Mouse (Mus musculus): Measurements from ENCODE around the gene Vmn1r184. TPM values are rescaled to one million over a fixed set of nuclear protein-coding genes. Genes with fewer than 3 reads are reported as not detected.
"Not testable (repeated sequence)": the region's sequence is repeated elsewhere in the genome, so short reads cannot be mapped to it uniquely, and the experiment has no call there.

Gene Vmn1r184
- not detected in 2 replicates for polyA plus RNA-seq (2016; fragmentation: Nextera tagmentation; extraction: Ambion mirVana)

- not testable (repeated sequence) for H3K36me3 ChIP-seq; H3K9me3 ChIP-seq; H3K9ac ChIP-seq; H3K27me3 ChIP-seq; H3K4me2 ChIP-seq (replicated peaks); ATAC-seq (ENCODE audit: insufficient number of reproducible peaks, insufficient read depth, low FRiP score, low TSS enrichment); H3K27ac ChIP-seq; H3K4me3 ChIP-seq; H3K4me1 ChIP-seq
- WGBS, result 73% methylated on average over 1 of the region's 1 CpGs
Observed at GRCm38 (mm10) chr7:26260034-26260433, at the start of gene Vmn1r184. Vmn1r184 (plus strand) TSS chr7:26260334.

GRCm38 (mm10) chr7:26303429-26304166, 43.5 kb downstream of the Vmn1r184 start:
- H3K4me2 ChIP-seq (replicated peaks); H3K4me3 ChIP-seq; H3K36me3 ChIP-seq; H3K27me3 ChIP-seq; H3K4me1 ChIP-seq; H3K9ac ChIP-seq; H3K9me3 ChIP-seq; H3K27ac ChIP-seq; ATAC-seq (ENCODE audit: insufficient number of reproducible peaks, insufficient read depth, low FRiP score, low TSS enrichment): not testable (repeated sequence)
- WGBS, result 83% methylated on average over 8 of the region's 8 CpGs

- not testable (repeated sequence) for H3K4me3 ChIP-seq; H3K27me3 ChIP-seq; H3K4me1 ChIP-seq; H3K9me3 ChIP-seq; H3K9ac ChIP-seq; H3K4me2 ChIP-seq (replicated peaks); ATAC-seq (ENCODE audit: insufficient number of reproducible peaks, insufficient read depth, low FRiP score, low TSS enrichment); H3K36me3 ChIP-seq; H3K27ac ChIP-seq
- 53% methylated on average over 2 of the region's 2 CpGs for WGBS
Observed at GRCm38 (mm10) chr7:26306926-26307325, 46.8 kb downstream of the Vmn1r184 start, which contains the start of gene Cyp2a4. Cyp2a4 (plus strand) TSS chr7:26307169.

- not testable (repeated sequence) for H3K27ac ChIP-seq; H3K9me3 ChIP-seq; H3K9ac ChIP-seq; H3K27me3 ChIP-seq; H3K4me2 ChIP-seq (replicated peaks); H3K4me3 ChIP-seq; ATAC-seq (ENCODE audit: insufficient number of reproducible peaks, insufficient read depth, low FRiP score, low TSS enrichment); H3K4me1 ChIP-seq; H3K36me3 ChIP-seq
- WGBS, result 83% methylated on average over 4 of the region's 4 CpGs
Observed at GRCm38 (mm10) chr7:26311786-26312185, 51.7 kb downstream of the Vmn1r184 start.

GRCm38 (mm10) chr7:26315194-26315593, 55.1 kb downstream of the Vmn1r184 start:
- not testable (repeated sequence) for H3K9ac ChIP-seq; ATAC-seq (ENCODE audit: insufficient number of reproducible peaks, insufficient read depth, low FRiP score, low TSS enrichment); H3K27me3 ChIP-seq; H3K4me1 ChIP-seq; H3K4me3 ChIP-seq; H3K9me3 ChIP-seq; H3K27ac ChIP-seq; H3K36me3 ChIP-seq; H3K4me2 ChIP-seq (replicated peaks)
- 87% methylated on average over 2 of the region's 2 CpGs for WGBS

GRCm38 (mm10) chr7:26315809-26316208, 55.7 kb downstream of the Vmn1r184 start:
- not testable (repeated sequence) for H3K36me3 ChIP-seq; H3K4me2 ChIP-seq (replicated peaks); H3K9ac ChIP-seq; H3K9me3 ChIP-seq; H3K4me1 ChIP-seq; H3K27me3 ChIP-seq; H3K27ac ChIP-seq; ATAC-seq (ENCODE audit: insufficient number of reproducible peaks, insufficient read depth, low FRiP score, low TSS enrichment); H3K4me3 ChIP-seq
- WGBS, result 71% methylated on average over 4 of the region's 4 CpGs

Other genes starting within 250 kb of the Vmn1r184 start
- gene Cyp2b13, start 198.8 kb upstream of the Vmn1r184 start, polyA plus RNA-seq (2016; fragmentation: Nextera tagmentation; extraction: Ambion mirVana), result not detected in 2 replicates
- not detected in 2 replicates for gene Cyp2b9, start 86.9 kb upstream of the Vmn1r184 start, polyA plus RNA-seq (2016; fragmentation: Nextera tagmentation; extraction: Ambion mirVana)
- not detected in 2 replicates for gene Cyp2a4, start 46.8 kb downstream of the Vmn1r184 start, polyA plus RNA-seq (2016; fragmentation: Nextera tagmentation; extraction: Ambion mirVana)
- gene Nlrp9c, start 143.4 kb downstream of the Vmn1r184 start, polyA plus RNA-seq (2016; fragmentation: Nextera tagmentation; extraction: Ambion mirVana), result not detected in 2 replicates
- not detected in 2 replicates for gene Nlrp4a, start 174.8 kb downstream of the Vmn1r184 start, polyA plus RNA-seq (2016; fragmentation: Nextera tagmentation; extraction: Ambion mirVana)